Mouse (Mus musculus): ENCODE measurements at regions not wholly inside any gene's neighbourhood (a gene's known extent, or its start where the extent isn't known, plus 50 kb on each side); places are given as distances from the start of the nearest gene placed in this dataset.

GRCm38 (mm10) chr14:76868831-76869230 lies 167.7 kb upstream of the Ccdc122 start:
- no peak overlapping the region for H3K4me2 ChIP-seq (replicated peaks; ENCODE audit: low read depth)
- no peak for TF ChIP-seq CTCF (IDR thresholded peaks at IDR 0.05; ENCODE audit: low read depth)
- ATAC-seq: no peak
- 91% methylated on average over 3 of the region's 3 CpGs for WGBS
- H3K9me3 ChIP-seq (ENCODE audit: control insufficient read depth): no peaks in the 10 kb centered on the region
- no peak overlapping the region for H3K4me3 ChIP-seq (ENCODE audit: low read depth, low read length)
- no peaks in the 10 kb centered on the region for H3K27me3 ChIP-seq (replicated peaks; ENCODE audit: control insufficient read depth, insufficient read depth, low read length)
- no peaks in the 10 kb centered on the region for H3K36me3 ChIP-seq (ENCODE audit: control insufficient read depth, insufficient read depth)
- no peak overlapping the region for H3K9ac ChIP-seq (ENCODE audit: low read depth, low read length)
- no peak overlapping the region for H3K27ac ChIP-seq (ENCODE audit: low read depth, low read length)
- H3K4me1 ChIP-seq (replicated peaks; ENCODE audit: control insufficient read depth, insufficient read depth, low read length): 0 out of 2 replicates have a peak, but pooled peaks cover 1% of the 10 kb centered on the region

GRCm38 (mm10) chr14:76868131-76868530 lies 168.4 kb upstream of the Ccdc122 start:
- H3K4me2 ChIP-seq (replicated peaks; ENCODE audit: low read depth): no peak overlapping the region
- no peak for ATAC-seq
- H3K36me3 ChIP-seq (ENCODE audit: control insufficient read depth, insufficient read depth): no peaks in the 10 kb centered on the region
- H3K4me3 ChIP-seq (ENCODE audit: low read depth, low read length): no peak overlapping the region
- H3K4me1 ChIP-seq (replicated peaks; ENCODE audit: control insufficient read depth, insufficient read depth, low read length): no peaks in the 10 kb centered on the region
- no peak overlapping the region for H3K27ac ChIP-seq (ENCODE audit: low read depth, low read length)
- no peak for TF ChIP-seq CTCF (IDR thresholded peaks at IDR 0.05; ENCODE audit: low read depth)
- WGBS: 88% methylated on average over 5 of the region's 5 CpGs
- H3K9ac ChIP-seq (ENCODE audit: low read depth, low read length): no peak overlapping the region
- H3K9me3 ChIP-seq (ENCODE audit: control insufficient read depth): no peaks in the 10 kb centered on the region
- H3K27me3 ChIP-seq (replicated peaks; ENCODE audit: control insufficient read depth, insufficient read depth, low read length): no peaks in the 10 kb centered on the region

GRCm38 (mm10) chr14:76864664-76865063 lies 171.9 kb upstream of the Ccdc122 start:
- no peaks in the 10 kb centered on the region for H3K4me1 ChIP-seq (replicated peaks; ENCODE audit: control insufficient read depth, insufficient read depth, low read length)
- no peaks in the 10 kb centered on the region for H3K27me3 ChIP-seq (replicated peaks; ENCODE audit: control insufficient read depth, insufficient read depth, low read length)
- no peak overlapping the region for H3K9ac ChIP-seq (ENCODE audit: low read depth, low read length)
- no peaks in the 10 kb centered on the region for H3K9me3 ChIP-seq (ENCODE audit: control insufficient read depth)
- H3K27ac ChIP-seq (ENCODE audit: low read depth, low read length): no peak overlapping the region
- 83% methylated on average over 4 of the region's 4 CpGs for WGBS
- no peaks in the 10 kb centered on the region for H3K36me3 ChIP-seq (ENCODE audit: control insufficient read depth, insufficient read depth)
- TF ChIP-seq CTCF (IDR thresholded peaks at IDR 0.05; ENCODE audit: low read depth): no peak
- H3K4me3 ChIP-seq (ENCODE audit: low read depth, low read length): no peak overlapping the region
- H3K4me2 ChIP-seq (replicated peaks; ENCODE audit: low read depth): no peak overlapping the region
- ATAC-seq: no peak

- H3K4me2 ChIP-seq (replicated peaks; ENCODE audit: low read depth): no peak overlapping the region
- no peak for ATAC-seq
- H3K4me1 ChIP-seq (replicated peaks; ENCODE audit: control insufficient read depth, insufficient read depth, low read length): 0 out of 2 replicates have a peak, but pooled peaks cover 2% of the 10 kb centered on the region
- H3K4me3 ChIP-seq (ENCODE audit: low read depth, low read length): no peak overlapping the region
- no peak overlapping the region for H3K27ac ChIP-seq (ENCODE audit: low read depth, low read length)
- no peaks in the 10 kb centered on the region for H3K36me3 ChIP-seq (ENCODE audit: control insufficient read depth, insufficient read depth)
- no peak overlapping the region for H3K9ac ChIP-seq (ENCODE audit: low read depth, low read length)
- H3K9me3 ChIP-seq (ENCODE audit: control insufficient read depth): no peaks in the 10 kb centered on the region
- 86% methylated on average over 13 of the region's 13 CpGs for WGBS
- H3K27me3 ChIP-seq (replicated peaks; ENCODE audit: control insufficient read depth, insufficient read depth, low read length): no peaks in the 10 kb centered on the region
- no peak for TF ChIP-seq CTCF (IDR thresholded peaks at IDR 0.05; ENCODE audit: low read depth)
Measured at GRCm38 (mm10) chr14:76863035-76863706, 173.4 kb upstream of the Ccdc122 start.

GRCm38 (mm10) chr14:76858396-76858795 lies 178.2 kb upstream of the Ccdc122 start:
- Histone ChIP-seq H3K9ac (ENCODE audit: low read depth, low read length) (no peak overlapping the region), H3K4me3 (ENCODE audit: low read depth, low read length) (no peak overlapping the region), H3K27me3 (replicated peaks; ENCODE audit: control insufficient read depth, insufficient read depth, low read length) (no peaks in the 10 kb centered on the region), H3K36me3 (ENCODE audit: control insufficient read depth, insufficient read depth) (no peaks in the 10 kb centered on the region), H3K4me2 (replicated peaks; ENCODE audit: low read depth) (no peak overlapping the region), H3K4me1 (replicated peaks; ENCODE audit: control insufficient read depth, insufficient read depth, low read length) (0 out of 2 replicates have a peak, but pooled peaks cover 4% of the 10 kb centered on the region), H3K9me3 (ENCODE audit: control insufficient read depth) (no peaks in the 10 kb centered on the region), H3K27ac (ENCODE audit: low read depth, low read length) (no peak overlapping the region)
- WGBS: 71% methylated on average over 5 of the region's 5 CpGs
- TF ChIP-seq CTCF (IDR thresholded peaks at IDR 0.05; ENCODE audit: low read depth): peak; percentile 35
- no peak for ATAC-seq

GRCm38 (mm10) chr14:76857196-76857773 lies 179.3 kb upstream of the Ccdc122 start:
- H3K27me3 ChIP-seq (replicated peaks; ENCODE audit: control insufficient read depth, insufficient read depth, low read length): no peaks in the 10 kb centered on the region
- H3K4me2 ChIP-seq (replicated peaks; ENCODE audit: low read depth): peak overlapping the region; percentile 22; the same call in 1 of the 2 replicates
- no peaks in the 10 kb centered on the region for H3K9me3 ChIP-seq (ENCODE audit: control insufficient read depth)
- H3K36me3 ChIP-seq (ENCODE audit: control insufficient read depth, insufficient read depth): no peaks in the 10 kb centered on the region
- no peak for TF ChIP-seq CTCF (IDR thresholded peaks at IDR 0.05; ENCODE audit: low read depth)
- WGBS: 52% methylated on average over 10 of the region's 10 CpGs
- no peak for ATAC-seq
- 0 out of 2 replicates have a peak, but pooled peaks cover 4% of the 10 kb centered on the region for H3K4me1 ChIP-seq (replicated peaks; ENCODE audit: control insufficient read depth, insufficient read depth, low read length)
- H3K27ac ChIP-seq (ENCODE audit: low read depth, low read length): no peak overlapping the region
- H3K4me3 ChIP-seq (ENCODE audit: low read depth, low read length): no peak overlapping the region
- H3K9ac ChIP-seq (ENCODE audit: low read depth, low read length): no peak overlapping the region

All from intestine, postnatal 0 days (tissue).